Mouse (Mus musculus) gastrocnemius, postnatal 25 days (tissue): ENCODE results near the gene Dctn2. TPM values are rescaled to one million over a fixed set of nuclear protein-coding genes. Genes with fewer than 3 reads are reported as not detected.

Experiments used
- DNase-seq: peaks from one replicate; pipeline ENCODE4 v3.0.0; 2022
- long read RNA-seq, 2 experiments: library from polyadenylated mRNA; stranded (forward); transcript quantifications; one replicate each; pipeline ENCODE4 v2.0.0; 2021
- total RNA-seq, 2 experiments: library from RNA; stranded (reverse); gene quantifications; 1 replicate in 1 of 2; 2 replicates in 1 of 2; pipeline ENCODE4 v1.2.3; 2021

Gene Dctn2
- 10 to 100 TPM; 88.3 to 90.8 TPM for total RNA-seq
- long read RNA-seq, experiment 1, transcript Dctn2-201 (14 exons, 1,784 nt), result major isoform, 23 of 108 reads
- long read RNA-seq, experiment 1, partial matches to known transcripts, result 12 of 108 reads
- long read RNA-seq, experiment 1, other reads (novel, unspliced or antisense), result 73 of 108 reads
- long read RNA-seq, experiment 2, transcript Dctn2-201 (14 exons, 1,784 nt), result major isoform, 28 of 123 reads
- long read RNA-seq, experiment 2, partial matches to known transcripts, result 10 of 123 reads
- long read RNA-seq, experiment 2, other reads (novel, unspliced or antisense), result 85 of 123 reads

DNA sequence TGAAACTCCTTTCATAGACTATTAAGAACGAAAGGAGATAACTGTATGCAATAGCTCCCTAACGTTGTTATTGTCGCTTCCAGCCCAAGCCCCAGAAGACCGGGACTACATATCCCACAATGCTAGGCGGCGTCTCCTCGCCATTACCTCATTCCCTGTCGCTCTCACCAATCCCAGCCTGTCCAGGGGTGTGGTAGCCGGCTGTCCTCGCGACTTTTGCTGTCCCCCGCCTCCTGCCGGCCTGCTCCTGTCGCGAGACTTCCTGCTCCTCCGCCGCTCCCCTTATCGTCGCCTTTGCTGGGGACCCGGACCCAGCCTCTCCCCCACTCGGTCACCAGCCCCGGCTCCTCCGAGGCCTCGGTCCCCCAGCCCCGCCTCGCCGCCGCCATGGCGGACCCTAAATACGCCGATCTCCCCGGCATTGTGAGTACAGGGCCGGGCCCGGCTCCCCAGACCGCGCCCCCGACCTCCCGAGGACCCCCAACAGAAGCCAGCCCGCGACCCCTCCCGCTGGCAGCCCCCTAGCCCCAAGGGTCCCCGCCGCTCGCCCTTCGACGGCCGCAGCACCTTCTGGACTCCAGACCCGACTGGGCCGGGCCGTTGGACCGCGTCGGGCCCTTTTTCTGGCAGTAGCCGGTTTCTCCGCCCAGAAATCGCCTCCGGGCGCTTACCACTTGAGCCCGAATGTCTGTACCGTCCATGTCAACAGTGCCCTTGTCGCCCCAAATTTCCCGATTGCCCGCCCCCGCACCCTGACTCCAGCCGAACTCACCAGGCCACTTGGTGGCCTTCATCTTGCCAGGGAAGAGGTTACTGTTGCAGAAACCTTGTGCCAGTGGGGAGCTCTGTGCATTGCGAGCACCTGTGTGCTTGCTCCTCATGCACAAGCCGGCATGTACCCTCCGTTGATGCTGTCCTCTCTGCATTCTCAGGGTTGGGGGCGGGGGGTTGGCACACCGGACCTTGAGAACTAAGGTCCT, at the start of gene Dctn2:
Gene Dctn2 (plus strand): TSS at position 257 of the 980 bp plus-strand sequence.
- DNase-seq, result peak; percentile 96

DNA sequence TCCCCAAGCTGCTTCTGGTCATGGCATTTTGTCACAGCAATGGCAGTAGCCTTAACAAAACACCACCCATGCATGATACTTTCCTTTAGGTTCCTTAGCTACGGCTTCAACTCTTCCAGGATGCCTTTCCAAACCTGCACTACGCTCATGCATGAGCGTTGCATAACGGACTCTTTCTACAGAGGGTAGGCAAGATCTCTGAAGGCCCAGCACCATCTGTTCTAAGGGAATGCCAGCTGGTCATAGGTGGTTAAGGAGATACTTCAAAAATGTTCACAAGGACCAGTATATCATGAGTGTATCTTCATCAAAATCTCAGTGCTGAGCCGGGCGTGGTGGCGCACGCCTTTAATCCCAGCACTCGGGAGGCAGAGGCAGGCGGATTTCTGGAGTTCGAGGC, 49.7 kb upstream of the Dctn2 start:
- DNase-seq, result no peak

DNA sequence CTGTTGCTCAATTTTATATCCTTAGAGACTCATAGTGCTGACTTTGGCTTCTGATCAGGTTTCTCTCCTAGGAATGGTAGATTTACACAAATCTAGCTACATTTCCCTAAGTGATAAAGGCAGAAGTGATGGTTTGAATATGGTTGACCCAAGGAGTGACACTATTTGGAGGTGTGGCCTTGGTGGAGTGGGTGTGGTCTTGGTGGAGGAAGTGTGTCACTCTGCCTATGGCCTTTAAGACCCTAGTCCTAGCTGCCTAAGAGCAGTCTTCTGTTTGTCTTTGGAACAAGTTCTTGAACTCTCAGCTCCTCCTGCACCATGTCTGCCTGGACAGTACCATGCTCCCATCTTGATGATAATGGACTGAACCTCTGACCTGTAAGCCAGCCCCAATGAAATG, 49.0 kb upstream of the Dctn2 start:
- no peak for DNase-seq

DNA sequence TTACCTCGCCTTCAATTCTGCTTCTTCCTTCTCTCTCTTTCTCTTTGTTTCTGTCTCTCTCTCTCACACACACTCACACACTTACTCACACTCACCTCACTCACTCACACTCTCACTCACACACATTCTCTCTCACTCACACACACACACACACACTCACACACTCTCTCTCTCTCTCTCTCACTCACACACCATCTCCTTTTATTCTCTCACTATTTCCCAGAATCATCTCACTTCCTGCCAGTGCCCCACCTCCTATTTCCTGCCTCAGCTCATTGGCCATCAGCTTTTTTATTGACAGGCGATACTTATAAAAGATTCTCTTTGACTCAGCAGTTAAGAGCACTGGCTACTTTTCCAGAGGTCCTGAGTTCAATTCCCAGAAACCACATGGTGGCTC, 47.8 kb upstream of the Dctn2 start:
- no peak for DNase-seq

DNA sequence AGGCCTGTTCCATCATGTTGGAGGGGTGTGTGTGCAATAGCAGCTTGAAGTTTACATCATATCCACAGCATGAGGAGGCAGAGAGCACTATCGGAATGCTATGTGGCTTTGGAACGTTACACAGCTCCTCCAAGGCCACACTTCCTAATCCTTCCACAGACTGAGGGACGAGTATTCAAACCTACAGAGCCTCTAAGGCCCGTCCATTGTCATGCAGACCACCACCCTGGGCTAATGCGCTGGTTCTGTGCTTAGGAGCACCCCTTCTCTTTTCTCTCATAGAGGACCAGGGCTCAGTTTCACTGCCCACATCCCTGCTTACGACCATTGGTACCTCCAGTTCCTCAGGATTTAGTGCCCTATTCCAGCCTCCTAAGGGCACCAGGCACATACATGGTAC, 41.0 kb upstream of the Dctn2 start:
- no peak for DNase-seq

DNA sequence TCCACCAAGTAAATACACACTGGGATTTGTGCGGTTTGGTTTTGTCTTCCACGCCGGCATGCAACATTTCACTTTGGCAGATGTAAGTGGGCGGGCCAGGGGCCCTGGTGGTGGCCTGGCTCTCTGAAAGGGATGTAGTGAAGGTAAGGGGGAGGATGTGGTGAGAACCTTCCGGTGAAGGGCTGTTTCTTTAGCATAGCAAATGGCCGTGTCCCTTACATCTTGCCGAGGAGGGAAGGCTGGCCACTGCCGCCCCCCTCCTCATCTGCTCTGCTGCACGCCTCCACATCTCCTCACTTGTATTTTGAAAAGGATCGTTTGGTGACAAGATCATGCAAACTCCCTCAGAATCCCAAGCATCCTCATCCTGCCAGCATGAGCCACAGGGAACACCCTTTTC, 40.4 kb upstream of the Dctn2 start:
- DNase-seq, result no peak

DNA sequence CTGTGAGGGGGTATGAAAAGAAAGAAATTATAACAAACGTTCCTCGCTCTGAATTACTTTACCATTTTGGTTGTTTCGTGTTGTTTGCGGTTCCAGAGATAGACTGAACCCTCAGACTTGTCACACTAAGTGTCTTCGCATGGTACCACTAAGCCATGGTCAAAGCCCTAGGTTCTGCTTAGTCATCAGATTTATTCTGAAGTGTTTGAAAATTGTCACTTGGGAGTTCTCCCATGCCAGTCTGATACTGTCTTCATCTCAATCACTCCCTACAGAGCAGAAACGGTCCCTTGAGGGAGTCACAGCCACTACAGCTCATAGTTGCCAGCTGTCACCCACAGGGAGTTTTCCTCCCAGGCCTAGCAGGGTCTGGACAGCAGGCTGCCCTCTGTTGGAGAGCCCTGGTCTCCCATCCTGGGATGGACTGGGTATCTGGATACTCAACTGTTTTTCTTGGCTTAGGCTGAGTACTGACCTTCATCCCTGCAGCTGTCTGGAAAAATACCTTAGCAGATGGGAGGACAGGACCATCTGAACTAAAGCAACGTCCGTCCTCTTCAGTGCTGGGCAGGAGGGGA, 39.8 kb upstream of the Dctn2 start:
- DNase-seq, result no peak

DNA sequence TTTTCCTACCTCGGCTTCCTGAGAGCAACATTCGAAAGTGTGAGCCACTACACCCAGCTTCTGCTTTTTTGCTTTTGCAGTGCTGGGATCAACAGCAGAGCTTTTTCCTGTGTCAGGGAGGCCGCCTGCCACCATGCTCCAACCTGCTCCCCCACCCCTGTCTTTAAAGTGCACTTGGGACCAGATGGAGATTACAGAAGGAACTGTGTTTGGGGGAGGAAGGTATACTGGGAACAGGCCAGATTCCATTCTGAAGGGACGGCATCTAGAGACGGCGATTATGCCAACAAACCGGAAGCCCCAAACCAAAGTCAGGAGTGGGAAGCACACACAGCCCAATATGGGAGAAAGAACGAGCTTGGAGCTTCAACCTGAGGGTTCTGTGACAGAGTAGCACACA, 39.0 kb upstream of the Dctn2 start:
- DNase-seq, result no peak

DNA sequence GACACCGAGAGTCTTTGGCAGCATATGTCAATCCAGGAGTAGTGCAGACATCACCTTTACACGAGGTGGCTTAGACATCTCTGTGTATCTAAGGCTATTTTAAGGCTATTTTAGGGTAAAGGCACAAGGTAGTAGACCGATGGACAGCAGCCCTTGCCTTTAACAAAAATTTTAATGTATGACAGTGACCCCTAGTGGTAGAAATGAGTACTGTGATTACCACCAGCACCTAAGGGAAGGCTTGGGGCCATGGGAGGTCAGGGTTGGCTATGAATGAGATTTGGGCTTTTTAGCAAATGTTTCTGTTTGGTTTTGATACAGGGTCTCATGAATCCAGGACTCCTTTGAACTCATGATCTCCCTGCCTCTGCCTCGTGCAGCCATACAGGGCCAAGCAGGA, 37.3 kb upstream of the Dctn2 start:
- DNase-seq, result no peak

DNA sequence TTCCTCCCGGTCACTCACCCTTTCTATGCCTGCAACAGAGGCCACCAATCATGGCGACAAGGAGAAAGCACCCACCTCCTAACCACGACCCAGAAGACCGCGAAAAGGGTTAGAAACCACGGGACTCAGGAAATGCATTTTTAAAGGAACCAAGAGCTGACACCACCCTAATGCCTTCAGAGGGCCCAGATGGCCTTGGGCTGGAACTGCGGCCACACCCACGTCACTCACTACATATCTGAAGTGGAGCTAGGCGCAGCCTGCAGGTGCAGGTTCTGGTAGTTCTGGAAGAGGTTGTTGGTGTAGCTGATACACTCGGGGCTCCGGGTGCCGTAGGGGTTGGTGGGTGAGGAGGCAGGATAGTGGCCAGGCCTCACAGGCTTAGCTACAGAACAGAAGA, 35.5 kb upstream of the Dctn2 start:
- no peak for DNase-seq

DNA sequence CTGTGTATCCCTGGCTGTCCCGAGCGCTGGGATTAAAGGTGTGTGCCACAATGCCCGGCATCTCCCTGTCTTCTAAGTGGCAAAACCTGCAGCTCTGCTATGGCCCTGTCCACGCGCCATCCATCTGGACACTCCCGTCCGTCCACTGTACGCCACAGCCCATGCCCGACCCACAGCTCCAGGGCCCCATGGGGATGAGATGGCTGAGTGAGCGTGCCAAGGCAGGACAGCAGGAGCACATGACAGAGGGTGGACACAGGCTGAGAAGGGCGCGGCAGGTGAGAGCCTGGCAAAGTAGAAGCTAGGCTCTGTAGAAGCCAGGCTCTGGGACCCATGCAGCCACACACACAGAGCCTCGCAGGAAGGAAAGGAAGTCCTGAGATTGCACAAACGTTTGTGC, 34.4 kb upstream of the Dctn2 start:
- no peak for DNase-seq

DNA sequence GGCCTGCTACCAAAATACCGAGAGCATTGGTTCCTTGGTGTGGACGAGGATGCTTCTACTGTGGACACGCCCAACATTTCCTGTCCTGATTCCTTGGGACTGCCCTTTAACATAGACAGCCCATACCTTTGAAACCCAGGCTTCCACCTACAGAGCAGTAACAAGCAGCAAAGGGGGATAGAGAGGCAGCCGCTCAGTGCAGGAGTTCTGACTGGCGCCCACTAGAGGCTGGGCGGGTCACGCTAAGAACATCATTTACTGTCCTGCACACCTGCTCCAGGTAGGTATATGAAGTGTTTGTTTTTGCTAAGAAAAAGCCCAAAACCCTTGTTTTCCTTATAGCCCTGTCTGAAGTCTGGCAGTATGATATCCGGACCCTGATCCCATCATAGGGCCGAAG, 33.0 kb upstream of the Dctn2 start:
- DNase-seq, result no peak

DNA sequence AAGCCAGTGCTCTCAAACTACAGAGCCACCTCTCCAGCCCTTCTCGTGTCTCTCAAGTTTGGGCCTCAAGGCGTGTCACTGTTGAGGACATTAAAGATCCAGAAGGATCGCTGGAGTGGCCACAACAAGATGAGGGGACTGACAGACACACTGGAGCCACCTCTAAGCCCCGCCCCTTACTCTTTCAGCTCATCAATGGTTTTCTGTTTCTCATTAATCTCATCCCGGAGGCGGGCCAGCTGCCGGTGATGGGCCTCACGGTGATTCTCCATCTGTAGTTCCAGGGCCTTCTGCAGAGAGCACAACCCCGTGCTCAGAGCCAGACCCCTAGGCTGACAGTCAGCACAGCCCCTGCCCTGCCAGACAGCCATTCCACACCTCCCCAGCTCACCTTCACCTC, 29.6 kb upstream of the Dctn2 start:
- no peak for DNase-seq

DNA sequence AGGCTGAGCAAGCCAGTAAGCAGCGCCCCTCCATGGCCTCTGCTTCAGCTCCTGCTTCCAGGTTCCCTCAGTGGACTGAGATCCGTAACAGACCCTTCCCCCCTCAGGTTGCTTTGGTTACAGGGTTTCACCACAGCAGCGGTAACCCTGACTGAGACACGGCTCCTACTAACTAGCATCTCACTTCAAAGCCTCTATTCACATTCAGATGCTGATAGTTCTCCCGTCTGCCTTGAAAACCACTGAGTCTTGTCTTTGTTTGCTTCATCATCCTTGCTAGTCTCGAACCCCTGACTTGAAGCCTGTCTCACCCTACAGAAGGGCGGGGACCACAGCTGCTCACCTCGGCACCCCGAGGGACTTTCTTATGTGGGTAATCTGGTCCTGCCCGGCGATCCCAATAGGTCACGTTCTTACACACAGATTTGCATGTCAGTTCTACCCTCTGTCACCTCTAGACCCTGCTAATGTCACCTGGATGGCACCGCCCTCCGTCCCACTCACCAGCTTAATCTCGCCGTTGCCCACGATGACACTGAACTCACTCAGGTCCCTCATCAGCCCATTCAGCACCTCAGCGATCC, 27.8 kb upstream of the Dctn2 start:
- DNase-seq, result no peak

DNA sequence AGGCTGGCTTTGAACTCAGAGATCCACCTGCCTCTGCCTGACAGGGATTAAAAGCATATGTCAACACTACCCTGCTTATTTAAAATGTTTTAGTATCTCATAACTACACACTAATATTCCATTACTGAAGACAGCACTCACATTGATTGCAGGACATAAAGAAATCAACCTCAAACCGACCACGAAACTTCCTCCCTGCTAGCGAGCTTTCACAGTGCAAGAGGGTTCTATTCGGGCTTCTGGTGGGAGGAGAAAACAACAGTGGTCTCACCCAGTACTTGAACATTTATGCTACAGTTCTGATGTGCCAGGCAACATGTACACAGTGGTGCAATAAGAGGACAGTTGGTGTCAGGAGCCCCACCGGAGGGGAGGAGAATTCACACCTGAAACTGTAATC, 15.4 kb upstream of the Dctn2 start:
- no peak for DNase-seq

DNA sequence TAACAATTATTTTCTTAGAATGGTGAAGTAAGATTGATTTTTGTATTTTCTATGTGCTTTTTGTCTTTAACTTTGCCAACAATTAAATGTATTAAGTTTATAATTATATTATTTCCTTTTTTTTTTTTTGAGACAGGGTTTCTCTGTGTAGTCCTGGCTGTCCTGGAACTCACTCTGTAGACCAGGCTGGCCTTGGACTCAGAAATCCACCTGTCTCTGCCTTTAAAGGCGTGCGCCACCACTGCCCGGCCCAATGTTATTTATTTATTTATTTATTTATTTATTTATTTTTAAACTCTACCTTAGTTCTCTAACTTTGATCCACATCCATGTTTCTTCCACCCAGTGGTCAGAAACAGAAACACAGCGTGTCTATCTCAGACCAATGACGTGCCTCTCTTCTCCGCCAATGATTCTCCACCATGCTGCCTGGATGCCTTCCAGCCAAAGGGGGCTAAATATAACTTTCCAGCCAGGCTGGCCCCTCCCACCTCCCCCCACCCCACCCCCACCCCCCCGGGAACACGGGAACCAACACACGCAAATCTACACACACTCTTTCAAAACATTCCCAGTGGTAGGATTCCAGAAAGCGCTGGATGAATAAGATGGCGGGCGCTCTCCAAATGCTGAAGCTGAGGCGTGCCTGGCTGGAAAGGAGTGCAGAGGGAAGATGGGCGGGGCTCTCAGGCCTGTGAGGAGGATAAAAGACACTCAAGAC, 10.4 kb upstream of the Dctn2 start:
- no peak for DNase-seq

DNA sequence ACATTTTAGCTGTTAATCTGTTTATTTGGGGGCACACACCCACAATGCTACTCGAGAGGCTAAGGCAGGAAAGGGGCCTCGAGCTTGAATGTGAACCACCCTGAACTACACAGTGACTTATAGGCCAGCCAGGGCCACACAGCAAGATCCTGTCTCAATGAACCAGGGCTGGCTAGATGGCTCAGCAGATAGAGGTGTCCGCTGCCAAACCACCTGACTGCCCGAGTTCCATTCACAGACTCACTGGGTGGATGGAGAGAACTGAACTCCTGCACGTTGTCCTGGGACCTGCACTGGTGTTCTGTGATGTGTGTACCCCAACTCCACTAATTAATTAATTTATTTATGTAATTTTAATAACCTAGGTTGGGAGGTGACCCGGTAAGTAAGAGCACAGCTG, 8.4 kb upstream of the Dctn2 start:
- DNase-seq, result no peak

DNA sequence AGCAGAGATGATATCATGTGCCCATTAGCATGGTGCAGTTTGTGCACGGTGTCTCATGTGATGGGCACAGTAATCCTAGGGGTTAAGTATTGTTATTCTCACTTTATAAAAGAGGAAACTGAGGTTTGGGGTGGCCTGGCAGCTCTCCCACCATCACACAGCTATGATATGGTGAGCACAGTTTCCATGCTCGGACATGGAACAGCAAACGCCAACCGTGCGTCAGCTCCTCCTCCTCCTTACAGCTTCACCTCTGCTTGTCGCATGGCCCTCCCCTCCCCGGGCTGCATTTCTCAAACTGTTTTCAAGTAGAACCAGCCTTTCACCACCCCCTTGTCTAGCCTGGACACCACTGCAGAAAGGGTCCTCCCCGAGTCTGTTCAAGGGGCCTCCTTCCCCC, 7.7 kb upstream of the Dctn2 start:
- no peak for DNase-seq

DNA sequence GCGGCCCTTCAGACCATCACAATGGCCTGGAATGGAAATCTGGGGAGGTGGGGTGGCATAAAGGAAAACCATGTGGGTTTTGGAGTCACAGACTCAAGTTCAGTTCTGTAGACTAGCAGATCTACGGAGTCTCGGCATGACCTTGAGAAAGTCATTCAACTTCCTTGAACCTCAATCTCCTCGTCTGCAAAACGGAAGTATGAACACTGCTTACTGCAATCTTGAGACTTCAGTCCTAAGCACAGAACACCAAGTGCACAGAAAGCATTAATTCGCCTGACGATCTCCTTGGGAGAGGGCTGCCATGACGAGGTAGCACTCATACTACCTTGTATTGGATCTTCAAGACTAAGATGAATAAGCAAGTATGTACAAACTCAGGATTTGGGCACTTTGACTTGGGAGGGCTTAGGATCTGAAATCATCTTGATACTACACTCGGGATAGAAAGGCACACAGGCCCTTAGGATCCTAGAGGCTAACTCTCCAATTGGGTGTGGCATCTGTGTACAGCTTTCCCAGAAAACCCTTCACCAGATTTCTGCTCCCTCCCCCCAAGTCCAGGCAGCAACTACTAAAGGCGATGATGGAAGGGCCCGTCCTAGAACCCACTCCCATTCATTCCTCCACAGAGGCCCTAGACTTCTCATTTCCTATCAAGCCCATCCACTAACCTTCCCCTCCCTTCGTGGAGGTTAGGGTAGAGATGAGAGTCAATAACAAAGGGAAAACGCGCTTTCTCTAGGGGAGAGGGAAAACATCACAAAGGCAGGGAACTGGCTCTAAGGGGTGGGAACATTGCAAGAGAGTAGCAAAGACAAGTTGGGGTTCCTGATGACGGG, 4.2 kb upstream of the Dctn2 start:
- no peak for DNase-seq

DNA sequence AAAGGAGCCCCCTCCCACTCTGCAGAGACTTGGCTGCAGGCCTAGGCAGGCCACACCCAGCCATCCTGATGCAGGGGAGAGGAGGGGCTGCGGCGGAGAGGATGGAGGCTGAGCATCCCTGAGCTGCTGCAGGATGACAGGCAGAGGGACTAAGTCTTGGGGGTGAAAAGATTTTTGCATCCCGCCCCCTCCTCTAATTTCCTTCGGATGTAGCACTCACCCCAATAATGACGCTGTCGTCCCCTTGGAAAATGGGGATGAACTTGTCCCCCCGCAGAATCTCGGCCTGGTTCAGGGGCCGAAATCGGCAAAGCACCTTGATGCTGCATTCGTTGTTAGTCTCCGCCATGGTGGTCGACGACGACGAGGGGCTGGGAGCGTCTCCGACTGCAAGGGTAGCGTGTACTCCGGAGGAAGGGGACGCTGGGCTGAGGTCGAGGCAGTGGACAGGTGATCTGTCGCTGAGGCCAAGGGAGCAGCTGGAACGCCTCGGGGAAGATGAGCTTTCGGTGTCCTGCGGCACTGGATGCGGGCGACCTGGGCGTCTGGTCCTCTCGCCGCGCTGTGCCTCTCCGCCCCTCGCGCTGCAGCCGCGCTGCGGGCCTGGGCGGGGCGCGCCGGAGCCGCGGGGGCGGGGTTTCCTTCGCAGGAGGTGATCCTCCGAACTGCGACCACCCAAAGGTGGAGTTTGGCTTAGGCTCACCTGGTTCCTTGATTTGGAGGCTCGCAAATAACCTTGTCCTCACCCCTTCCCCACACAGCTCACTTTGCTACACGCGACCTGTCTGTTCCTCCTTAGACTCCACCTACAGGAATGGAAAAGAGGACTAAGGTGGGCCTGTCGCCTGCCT, 3.4 kb upstream of the Dctn2 start, which contains the start of gene Kif5a:
Gene Kif5a (minus strand): TSS at position 801 of the 851 bp plus-strand sequence.
- DNase-seq, result no peak
